Mouse (Mus musculus) heart, embryonic 15.5 days (tissue): ENCODE measurements at regions not wholly inside any gene's neighbourhood (a gene's known extent, or its start where the extent isn't known, plus 50 kb on each side); places are given as distances from the start of the nearest gene placed in this dataset.

ENCODE experiments used
- ATAC-seq: fragments of 200-750 bp; cut with Nextera tagmentation; replicated peaks from 2 replicates; pipeline ENCODE4 v1.8.0; 2017; ENCODE audit warnings: low read depth, moderate TSS enrichment; ENCODE audit not compliant: insufficient number of reproducible peaks, insufficient read depth, low FRiP score
- H3K27ac ChIP-seq: fragments of 300-500 bp; sonication (generic); 2 replicates; pipeline ENCODE4 v1.5.1; 2015; ENCODE audit warnings: mild to moderate bottlenecking, inconsistent platforms
- H3K27me3 ChIP-seq: fragments of 300-500 bp; sonication (generic); 2 replicates; pipeline ENCODE4 v1.6.1; 2015; ENCODE audit warnings: inconsistent platforms
- H3K36me3 ChIP-seq: fragments of 300-500 bp; sonication (generic); 2 replicates; pipeline ENCODE4 v1.6.1; 2015; ENCODE audit warnings: mild to moderate bottlenecking, inconsistent platforms
- H3K4me1 ChIP-seq: fragments of 300-500 bp; sonication (generic); replicated peaks from 2 replicates; pipeline ENCODE4 v1.6.1; 2015; ENCODE audit warnings: inconsistent platforms
- H3K4me2 ChIP-seq: fragments of 300-500 bp; sonication (generic); 2 replicates; pipeline ENCODE4 v1.6.1; 2015; ENCODE audit warnings: inconsistent platforms, mild to moderate bottlenecking, moderate library complexity
- H3K4me3 ChIP-seq: fragments of 300-500 bp; sonication (generic); 2 replicates; pipeline ENCODE4 v1.5.1; 2015; ENCODE audit warnings: mild to moderate bottlenecking, inconsistent platforms
- H3K9ac ChIP-seq: fragments of 300-500 bp; sonication (generic); 2 replicates; pipeline ENCODE4 v1.6.1; 2015; ENCODE audit warnings: mild to moderate bottlenecking, inconsistent platforms
- H3K9me3 ChIP-seq: fragments of 300-500 bp; sonication (generic); replicated peaks from 2 replicates; pipeline ENCODE4 v1.6.1; 2016; ENCODE audit warnings: inconsistent platforms
- WGBS: fragments of 180-500 bp; shearing (Covaris S2); methylation state at CpG from one replicate; pipeline ENCODE4 v1.1.7; 2015; ENCODE audit warnings: mixed read lengths; 5-methylcytosine and 5-hydroxymethylcytosine counted together

DNA sequence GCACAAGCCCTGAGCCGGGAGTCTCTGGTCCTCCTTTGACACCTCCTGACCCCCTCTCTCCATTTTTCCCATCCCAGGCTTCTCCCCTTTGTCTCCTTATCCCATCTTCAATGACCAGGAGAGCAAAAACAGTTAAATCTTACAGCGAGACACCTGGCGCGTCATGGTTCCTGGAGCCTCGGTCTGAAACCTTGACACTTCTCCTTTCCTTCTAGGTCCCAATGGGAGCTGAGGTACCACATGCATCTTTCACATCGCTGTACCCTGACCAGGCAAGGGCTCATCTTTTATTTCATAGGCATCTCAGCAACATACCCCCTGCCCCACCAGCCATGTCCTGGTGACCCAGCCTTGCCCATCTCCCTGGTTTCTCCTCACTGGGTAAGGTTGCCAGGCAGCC is 58.7 kb upstream of the Tmem189 start:
- Histone ChIP-seq H3K27me3 (0 out of 2 replicates have a peak, but pooled peaks cover 5% of the 10 kb centered on the region), H3K4me1 (peaks cover 35% of the 10 kb centered on the region), H3K4me3 (no peak overlapping the region), H3K9me3 (no peaks in the 10 kb centered on the region), H3K4me2 (no peak overlapping the region), H3K36me3 (no peaks in the 10 kb centered on the region), H3K27ac (no peak overlapping the region), H3K9ac (no peak overlapping the region)
- ATAC-seq, result no peak
- 90% methylated on average over 6 of the region's 6 CpGs for WGBS

DNA sequence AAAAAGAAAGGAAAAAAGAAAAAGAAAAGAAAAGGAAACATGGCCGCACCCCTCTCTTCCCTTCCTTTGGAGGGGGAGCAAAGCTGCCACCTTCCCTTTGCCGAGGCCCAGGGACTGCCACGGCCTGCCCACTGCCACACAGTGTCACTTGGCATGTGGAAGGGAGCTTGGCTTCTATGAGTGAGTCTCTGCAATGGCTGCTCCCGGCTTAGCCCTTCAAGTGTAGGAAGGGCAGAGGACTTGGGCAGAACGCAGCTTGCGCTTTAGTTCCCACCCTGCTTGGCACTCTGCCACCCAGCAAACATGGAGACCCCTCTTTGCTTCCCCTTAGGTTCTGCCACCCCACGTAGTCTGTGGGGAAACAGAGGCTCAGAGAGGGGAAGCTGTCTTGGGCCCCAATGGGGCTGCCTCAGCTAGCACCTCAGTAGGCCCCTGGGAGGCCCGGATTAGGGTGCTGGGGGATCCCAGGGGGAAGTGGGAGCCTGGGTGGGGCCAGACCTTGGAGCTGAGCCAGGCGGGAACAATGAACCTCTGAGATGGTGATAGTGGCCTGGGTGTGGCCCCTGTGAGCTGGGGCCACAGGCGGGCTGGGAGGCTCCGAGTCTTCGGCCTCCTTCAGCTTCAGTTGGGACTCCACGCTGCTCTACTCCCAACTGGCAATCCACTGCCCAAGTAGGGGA is 57.7 kb upstream of the Tmem189 start:
- Histone ChIP-seq H3K36me3 (no peaks in the 10 kb centered on the region), H3K9me3 (no peaks in the 10 kb centered on the region), H3K4me3 (no peak overlapping the region), H3K4me1 (peaks cover 33% of the 10 kb centered on the region), H3K27me3 (0 out of 2 replicates have a peak, but pooled peaks cover 5% of the 10 kb centered on the region), H3K27ac (no peak overlapping the region), H3K4me2 (no peak overlapping the region), H3K9ac (no peak overlapping the region)
- ATAC-seq, result no peak
- 69% methylated on average over 13 of the region's 13 CpGs for WGBS

DNA sequence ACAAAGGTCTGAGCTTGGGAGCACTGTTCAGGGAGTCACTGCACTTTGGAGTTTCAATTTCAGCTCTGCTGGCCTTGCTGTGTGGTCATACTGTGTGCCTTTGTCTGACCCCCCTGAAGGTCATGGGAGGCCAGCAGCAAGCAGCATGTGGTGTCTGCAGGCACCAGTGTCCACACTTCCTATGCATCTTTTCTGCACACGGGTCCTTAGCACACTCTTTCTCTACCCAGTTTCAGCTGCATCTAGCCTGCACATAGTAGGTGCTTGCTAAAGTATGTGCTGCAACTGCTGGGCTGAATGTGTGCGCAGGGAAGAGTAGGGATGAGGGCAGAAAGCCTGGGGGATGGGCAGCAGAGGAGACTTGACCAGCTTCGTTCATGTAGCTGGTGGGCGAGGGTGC is 56.7 kb upstream of the Tmem189 start:
- WGBS, result 90% methylated on average over 4 of the region's 4 CpGs
- Histone ChIP-seq H3K9me3 (no peaks in the 10 kb centered on the region), H3K4me2 (no peak overlapping the region), H3K27ac (no peak overlapping the region), H3K4me1 (peaks cover 33% of the 10 kb centered on the region), H3K36me3 (no peaks in the 10 kb centered on the region), H3K4me3 (no peak overlapping the region), H3K27me3 (0 out of 2 replicates have a peak, but pooled peaks cover 5% of the 10 kb centered on the region), H3K9ac (no peak overlapping the region)
- no peak for ATAC-seq

GRCm38 (mm10) chr2:167745409-167745808 is 55.8 kb upstream of the Tmem189 start:
- H3K4me3 ChIP-seq, result no peak overlapping the region
- H3K4me1 ChIP-seq, result peaks cover 33% of the 10 kb centered on the region
- 0 out of 2 replicates have a peak, but pooled peaks cover 5% of the 10 kb centered on the region for H3K27me3 ChIP-seq
- ATAC-seq, result no peak
- H3K9ac ChIP-seq, result 0 out of 2 replicates have a peak overlapping the region, but pooled peaks have one; percentile 14
- no peak overlapping the region for H3K27ac ChIP-seq
- H3K36me3 ChIP-seq, result no peaks in the 10 kb centered on the region
- no peaks in the 10 kb centered on the region for H3K9me3 ChIP-seq
- H3K4me2 ChIP-seq, result no peak overlapping the region
- 68% methylated on average over 6 of the region's 6 CpGs for WGBS

DNA sequence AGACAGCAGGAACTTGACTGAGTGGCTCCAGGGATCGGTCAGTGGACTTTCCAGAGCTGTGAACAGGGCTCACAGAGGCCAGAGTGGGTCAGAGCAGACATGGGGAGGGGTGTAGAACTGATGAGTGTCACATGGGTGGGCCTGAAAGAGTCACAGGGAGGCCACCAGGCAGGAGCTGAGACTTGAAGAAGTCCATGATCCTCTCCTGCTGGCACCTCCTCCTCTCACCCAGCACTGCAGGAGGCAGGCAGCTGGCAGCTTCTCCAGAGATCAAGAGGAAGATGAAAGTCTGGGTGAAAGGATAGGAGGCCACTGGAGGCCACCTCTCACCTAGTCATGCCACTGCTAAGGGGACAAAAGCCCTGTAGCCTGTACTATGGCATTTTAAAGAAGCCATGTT is 54.5 kb upstream of the Tmem189 start:
- Histone ChIP-seq H3K36me3 (no peaks in the 10 kb centered on the region), H3K9ac (no peak overlapping the region), H3K4me3 (no peak overlapping the region), H3K27me3 (no peaks in the 10 kb centered on the region), H3K9me3 (no peaks in the 10 kb centered on the region), H3K4me2 (no peak overlapping the region), H3K4me1 (peaks cover 33% of the 10 kb centered on the region), H3K27ac (no peak overlapping the region)
- no peak for ATAC-seq
- 25% methylated on average over 1 of the region's 1 CpGs for WGBS

DNA sequence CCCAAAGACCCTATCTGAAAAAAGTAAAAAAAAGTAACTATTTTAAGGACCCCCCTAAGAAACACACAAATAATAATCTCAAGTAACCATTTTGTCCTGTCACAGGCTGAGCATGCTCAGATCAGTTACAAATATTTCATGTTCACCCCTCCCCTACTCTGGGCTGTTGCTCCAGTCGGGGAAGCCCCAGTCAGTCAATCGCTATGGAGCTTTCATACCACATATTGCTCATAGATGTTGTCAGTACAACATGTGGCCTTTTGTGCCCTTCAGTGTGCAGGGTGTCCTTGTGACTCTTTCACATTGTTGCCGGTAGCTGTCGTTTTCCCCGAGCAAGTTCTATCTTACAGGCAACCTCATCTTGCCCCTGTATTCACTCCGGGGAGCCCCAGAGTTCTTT is 52.9 kb upstream of the Tmem189 start:
- Histone ChIP-seq H3K27ac (no peak overlapping the region), H3K4me3 (no peak overlapping the region), H3K4me2 (no peak overlapping the region), H3K36me3 (no peaks in the 10 kb centered on the region), H3K27me3 (no peaks in the 10 kb centered on the region), H3K9me3 (no peaks in the 10 kb centered on the region), H3K4me1 (peaks cover 30% of the 10 kb centered on the region), H3K9ac (no peak overlapping the region)
- 52% methylated on average over 6 of the region's 6 CpGs for WGBS
- no peak for ATAC-seq

DNA sequence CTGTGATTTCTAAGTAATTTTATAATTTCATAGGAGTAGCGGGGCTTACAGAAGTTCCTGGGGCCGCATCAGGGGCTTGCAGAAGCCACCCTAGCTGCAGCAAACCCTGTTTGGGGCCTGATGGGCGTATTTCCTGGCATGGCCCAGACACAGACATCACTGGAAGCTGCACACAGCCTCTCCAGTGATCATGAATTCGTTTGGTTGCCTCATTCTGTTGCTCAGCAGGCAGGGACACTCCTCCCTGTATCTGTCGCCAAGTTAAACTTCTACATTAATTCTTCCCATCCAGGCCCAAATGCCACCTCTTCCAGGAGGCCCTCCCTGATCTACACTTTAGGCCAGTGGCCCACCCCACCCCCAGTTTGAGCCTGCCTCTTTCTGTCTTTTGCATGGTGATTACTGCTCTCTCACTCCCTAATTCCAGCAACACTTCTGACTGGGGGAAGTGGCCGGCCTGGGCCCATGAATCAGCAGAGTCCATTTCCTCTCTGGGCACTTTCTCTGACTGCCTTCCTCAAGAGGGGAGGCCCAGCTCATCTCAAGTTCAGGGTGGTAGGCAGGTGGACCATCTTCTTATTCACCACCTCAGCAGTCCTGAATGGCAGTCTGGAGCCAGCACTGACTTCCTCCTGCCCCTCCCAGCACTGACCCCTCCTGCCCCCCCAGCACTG is 51.0 kb upstream of the Tmem189 start:
- no peak for ATAC-seq
- Histone ChIP-seq H3K4me2 (no peak overlapping the region), H3K4me1 (peaks cover 16% of the 10 kb centered on the region), H3K27ac (no peak overlapping the region), H3K9ac (no peak overlapping the region), H3K9me3 (no peaks in the 10 kb centered on the region), H3K4me3 (no peak overlapping the region), H3K36me3 (no peaks in the 10 kb centered on the region), H3K27me3 (no peaks in the 10 kb centered on the region)
- WGBS, result 55% methylated on average over 6 of the region's 6 CpGs
